Mouse (Mus musculus) embryo, embryonic 11 days (tissue): ENCODE measurements at regions not wholly inside any gene's neighbourhood (a gene's known extent, or its start where the extent isn't known, plus 50 kb on each side); places are given as distances from the start of the nearest gene placed in this dataset.

Source experiments
- DNase-seq: peaks from one replicate; pipeline ENCODE4 v3.0.0-alpha.2; 2015

GRCm38 (mm10) chr1:106483008-106483407, 231.1 kb downstream of the Bcl2 start:
- no peak for DNase-seq

- no peak for DNase-seq
Measured at GRCm38 (mm10) chr1:106477670-106478355, 236.3 kb downstream of the Bcl2 start.

- no peak for DNase-seq
Measured at GRCm38 (mm10) chr1:106468021-106468420, 246.1 kb downstream of the Bcl2 start.

DNA sequence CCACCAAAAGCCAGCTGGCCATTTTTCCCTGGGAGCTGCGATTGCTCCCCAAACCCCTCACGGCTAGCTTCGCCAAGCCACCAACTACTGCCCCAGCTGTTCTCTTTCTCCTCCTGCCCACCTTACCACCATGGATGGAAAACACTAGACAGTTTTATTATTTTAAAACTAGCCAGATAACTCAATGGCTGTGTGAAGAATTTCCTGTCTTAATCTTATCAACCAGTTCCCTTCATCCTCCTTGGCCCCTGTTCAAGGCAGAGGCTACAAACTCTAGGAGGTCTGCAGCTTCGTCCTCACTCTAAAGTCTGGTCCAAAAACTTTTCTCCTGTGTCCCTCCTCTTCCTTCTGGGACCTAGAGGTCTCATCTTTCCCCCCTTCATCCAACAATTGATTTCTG, 247.4 kb downstream of the Bcl2 start:
- no peak for DNase-seq

DNA sequence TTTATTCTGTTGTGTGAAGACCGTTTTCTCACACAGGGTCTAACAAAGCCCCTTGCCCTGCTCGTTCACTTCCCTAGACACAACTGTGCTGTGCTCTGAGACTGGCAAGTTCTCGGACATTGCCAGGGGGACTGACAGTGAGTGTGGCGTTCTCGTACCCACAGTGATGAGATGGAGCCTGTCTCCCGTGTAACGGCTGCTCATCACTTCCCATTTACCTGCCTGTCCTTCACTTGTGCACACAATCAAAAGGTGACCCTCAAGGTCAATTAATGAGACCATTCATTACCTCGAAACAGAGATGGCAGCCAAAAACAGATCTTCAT, 248.1 kb downstream of the Bcl2 start:
- peak; percentile 24 for DNase-seq

DNA sequence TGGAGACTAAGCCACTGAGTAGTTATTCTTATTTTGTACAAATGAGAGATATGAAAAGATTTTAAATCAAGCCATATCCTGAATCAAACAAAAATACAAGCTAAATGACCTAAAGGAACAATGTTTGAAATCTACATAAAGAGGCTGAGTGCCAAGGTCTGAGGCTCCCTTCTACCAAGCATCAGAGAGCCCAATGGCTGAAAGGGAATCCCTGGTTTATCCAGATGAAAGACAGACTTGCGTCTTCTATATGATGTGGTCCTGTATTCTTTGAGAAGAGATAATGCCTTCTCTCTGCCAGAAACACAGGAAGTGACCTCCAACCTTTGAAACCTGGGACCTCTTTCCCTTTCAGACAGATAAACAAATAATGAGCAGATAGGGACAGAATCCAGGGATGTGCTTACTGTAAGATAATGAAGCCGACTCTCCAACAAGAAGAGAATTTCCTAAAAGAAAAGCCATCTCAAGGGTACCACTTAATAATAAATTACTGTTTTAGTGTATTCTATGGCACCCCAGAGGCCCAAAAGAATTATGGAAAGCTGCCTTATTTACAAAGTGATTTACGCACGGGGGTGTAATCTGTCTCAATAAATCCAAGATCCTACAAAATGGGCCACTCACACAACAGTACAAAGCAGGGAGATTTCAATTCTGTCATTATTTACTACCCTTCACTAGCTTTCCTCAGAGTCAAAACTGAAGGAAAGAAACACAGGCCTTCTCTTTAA, 248.7 kb downstream of the Bcl2 start:
- peak; percentile 29 for DNase-seq

- peak; percentile 23 for DNase-seq
Measured at GRCm38 (mm10) chr1:106464726-106465125, 249.3 kb downstream of the Bcl2 start.

DNA sequence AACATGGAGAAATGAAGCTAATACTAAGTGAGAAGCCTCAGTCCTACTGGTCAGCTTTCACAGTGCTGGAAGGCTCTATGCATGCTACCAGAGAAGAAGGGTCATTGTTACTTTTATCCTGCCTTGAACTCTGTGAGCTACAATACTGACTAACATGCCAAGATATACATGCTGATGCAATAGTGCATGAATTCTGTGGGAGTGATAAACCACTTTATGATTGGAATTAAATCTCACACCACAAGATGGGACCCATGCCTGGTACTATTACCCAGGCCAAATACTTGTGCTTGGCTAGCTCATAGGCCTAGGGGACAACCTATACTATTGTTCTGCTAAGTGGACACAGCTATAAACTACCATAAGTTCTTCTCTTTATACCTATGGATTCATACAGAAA, 251.5 kb downstream of the Bcl2 start:
- DNase-seq = no peak

GRCm38 (mm10) chr1:106462112-106462511, 252.0 kb downstream of the Bcl2 start:
- no peak for DNase-seq

- DNase-seq = no peak
Measured at GRCm38 (mm10) chr1:106460957-106461356, 253.1 kb downstream of the Bcl2 start.

DNA sequence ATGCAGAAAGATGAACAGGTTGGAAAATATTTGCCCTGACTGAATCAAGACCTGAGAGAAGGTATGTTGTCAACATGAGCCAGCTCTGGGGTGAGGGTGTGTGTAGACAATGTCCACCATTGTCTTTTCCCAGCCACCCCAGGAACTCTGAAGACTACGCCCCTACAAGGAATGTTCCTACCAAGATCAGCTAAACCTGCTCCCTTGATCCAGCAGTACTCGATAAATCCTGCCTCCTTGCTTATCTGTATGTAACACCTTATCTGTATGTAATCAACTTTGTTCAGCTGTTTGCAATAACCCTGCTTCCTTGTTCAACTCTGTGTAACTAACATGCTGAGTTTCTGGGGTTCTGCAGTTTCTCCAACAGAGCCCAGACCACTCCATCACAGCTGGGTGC, 264.3 kb downstream of the Bcl2 start:
- no peak for DNase-seq
